Mouse (Mus musculus) brown adipose tissue, adult 24 weeks (tissue): ENCODE results near the gene Ddx23. TPM values are rescaled to one million over a fixed set of nuclear protein-coding genes. Genes with fewer than 3 reads are reported as not detected.

ENCODE experiments used
- polyA plus RNA-seq: library from polyadenylated mRNA; stranded (reverse); fragments of >200 nt; gene quantifications from 2 replicates; pipeline ENCODE4 v1.2.4, GENCODE M21; 2012; ENCODE audit not compliant: missing spikeins, insufficient read depth, insufficient read length

Ddx23 gene
- polyA plus RNA-seq, 1 experiment: 50.7 TPM

Other genes starting within 250 kb of the Ddx23 start
- not detected in 2 replicates for gene Olfr282, start 231.7 kb downstream of the Ddx23 start, polyA plus RNA-seq
- not detected in 2 replicates for gene Olfr281, start 210.3 kb downstream of the Ddx23 start, polyA plus RNA-seq
- gene OR5BS1P, start 193.0 kb downstream of the Ddx23 start, polyA plus RNA-seq: not detected in 2 replicates
- gene Lalba, start 180.2 kb downstream of the Ddx23 start, polyA plus RNA-seq: not detected in 2 replicates
- not detected in 2 replicates for gene Olfr279, start 170.5 kb downstream of the Ddx23 start, polyA plus RNA-seq
- 33.1 and 38.0 TPM in 2 replicates for gene Kansl2, start 128.6 kb downstream of the Ddx23 start, polyA plus RNA-seq
- gene Ccnt1, start 92.0 kb downstream of the Ddx23 start, polyA plus RNA-seq: 16.4 and 18.1 TPM in 2 replicates
- 5.1 and 14.0 TPM in 2 replicates for gene 4930415O20Rik, start 91.9 kb downstream of the Ddx23 start, polyA plus RNA-seq
- 37.3 and 42.5 TPM in 2 replicates for gene Adcy6, start 52.8 kb downstream of the Ddx23 start, polyA plus RNA-seq
- gene Cacnb3, start 32.1 kb downstream of the Ddx23 start, polyA plus RNA-seq: 0.46 and 0.95 TPM in 2 replicates
- gene Rnd1, start 14.6 kb upstream of the Ddx23 start, polyA plus RNA-seq: 1.7 and 1.8 TPM in 2 replicates
- not detected in 2 replicates for gene Ccdc65, start 45.3 kb upstream of the Ddx23 start, polyA plus RNA-seq
- gene Fkbp11, start 65.3 kb upstream of the Ddx23 start, polyA plus RNA-seq: 1.9 TPM in 1 of 2 replicates, not detected in the other
- 25.8 and 32.2 TPM in 2 replicates for gene Arf3, start 100.3 kb upstream of the Ddx23 start, polyA plus RNA-seq
- gene Wnt10b, start 115.3 kb upstream of the Ddx23 start, polyA plus RNA-seq: 0.83 and 0.95 TPM in 2 replicates
- gene Wnt1, start 127.0 kb upstream of the Ddx23 start, polyA plus RNA-seq: not detected in 2 replicates
- gene Ddn, start 146.6 kb upstream of the Ddx23 start, polyA plus RNA-seq: not detected in 2 replicates
- 65.2 and 99.5 TPM in 2 replicates for gene Prkag1, start 168.6 kb upstream of the Ddx23 start, polyA plus RNA-seq
- 11.1 and 15.1 TPM in 2 replicates for gene Kmt2d, start 208.3 kb upstream of the Ddx23 start, polyA plus RNA-seq
- not detected in 2 replicates for gene Rhebl1, start 231.6 kb upstream of the Ddx23 start, polyA plus RNA-seq
- gene Dhh, start 235.6 kb upstream of the Ddx23 start, polyA plus RNA-seq: 0.40 and 0.46 TPM in 2 replicates